Mouse (Mus musculus) kidney, adult 18-20 months (tissue): Measurements from ENCODE around the gene Arfip1.

ENCODE experiments used
- DNase-seq: peaks from one replicate; pipeline ENCODE4 v3.0.0; 2021

Arfip1 gene

DNA sequence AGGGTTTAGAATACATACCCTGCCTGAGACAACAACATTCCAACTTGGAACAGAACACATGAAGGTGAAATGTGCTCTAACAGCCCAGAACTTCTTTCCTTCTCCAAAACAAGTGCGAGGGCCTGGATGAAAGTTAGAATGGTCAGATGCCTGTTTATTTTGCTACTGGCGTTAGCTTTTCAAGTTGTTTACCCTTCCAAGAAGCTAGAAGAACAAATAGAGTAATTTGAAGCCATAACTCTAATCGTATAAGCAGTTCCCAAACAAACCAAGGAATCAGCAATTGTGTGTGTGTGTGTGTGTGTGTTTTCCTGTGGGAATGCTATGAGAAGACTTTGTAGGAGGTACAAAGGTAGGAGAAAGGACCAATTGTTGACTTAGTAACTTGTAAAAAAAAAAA, 97.5 kb downstream of the Arfip1 start:
- DNase-seq: no peak

DNA sequence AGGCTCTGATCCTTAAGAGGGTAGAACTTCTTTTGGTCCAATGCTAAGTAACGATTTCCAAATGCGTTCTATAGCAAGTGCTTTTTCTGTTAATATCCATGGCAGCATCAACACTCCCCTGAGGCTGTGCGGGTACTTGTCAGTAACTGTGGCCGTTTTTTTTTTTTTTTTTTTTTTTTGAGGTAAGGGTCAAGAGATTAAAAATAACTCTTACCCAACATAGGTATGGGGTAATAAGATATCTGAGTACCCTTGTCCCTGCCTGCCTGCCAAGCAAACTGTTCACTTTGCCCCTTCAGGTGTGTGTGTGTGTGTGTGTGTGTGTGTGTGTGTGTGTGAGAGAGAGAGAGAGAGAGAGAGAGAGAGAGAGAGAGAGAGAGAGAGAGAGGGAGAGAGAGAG, 98.1 kb downstream of the Arfip1 start:
- no peak for DNase-seq

DNA sequence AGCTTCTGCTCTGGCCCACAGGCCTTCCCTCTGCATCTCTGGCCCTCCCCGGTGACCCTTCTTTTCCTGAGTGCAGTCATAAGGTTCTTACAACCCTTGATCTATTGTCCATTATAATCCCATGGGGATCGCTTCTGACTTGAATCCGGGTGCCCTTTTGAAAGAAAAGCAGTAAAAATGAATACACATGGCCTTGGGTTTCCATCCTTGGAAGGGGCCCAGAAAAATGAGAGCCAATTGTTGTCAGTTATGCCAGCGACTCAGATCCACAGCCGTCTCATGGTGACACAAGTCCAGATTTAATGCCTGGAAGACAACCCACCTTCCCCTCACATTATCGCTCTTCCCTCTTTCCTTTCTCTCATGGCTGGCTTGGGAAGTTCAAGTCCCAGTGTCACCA, 100.3 kb downstream of the Arfip1 start:
- no peak for DNase-seq

DNA sequence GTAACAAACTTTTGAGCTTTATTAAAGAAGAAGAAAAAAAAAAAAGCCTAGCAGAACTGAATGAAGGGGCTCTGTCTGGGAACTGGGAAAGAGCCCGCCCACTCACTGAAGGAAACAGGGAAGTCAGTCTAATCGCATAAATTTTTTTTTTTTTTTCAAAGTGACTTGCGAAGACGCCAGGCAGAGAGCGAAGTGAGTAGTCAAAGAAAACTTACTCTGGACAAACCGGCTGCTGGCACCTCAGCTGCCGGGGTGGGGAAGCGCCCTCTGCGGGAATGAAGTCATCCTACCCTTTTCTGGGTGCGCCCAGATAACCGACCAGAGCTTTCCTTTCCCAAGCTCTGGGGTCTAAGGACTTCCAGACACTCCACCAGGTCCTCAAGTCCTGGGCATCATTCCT, 101.3 kb downstream of the Arfip1 start:
- peak; percentile 41 for DNase-seq

DNA sequence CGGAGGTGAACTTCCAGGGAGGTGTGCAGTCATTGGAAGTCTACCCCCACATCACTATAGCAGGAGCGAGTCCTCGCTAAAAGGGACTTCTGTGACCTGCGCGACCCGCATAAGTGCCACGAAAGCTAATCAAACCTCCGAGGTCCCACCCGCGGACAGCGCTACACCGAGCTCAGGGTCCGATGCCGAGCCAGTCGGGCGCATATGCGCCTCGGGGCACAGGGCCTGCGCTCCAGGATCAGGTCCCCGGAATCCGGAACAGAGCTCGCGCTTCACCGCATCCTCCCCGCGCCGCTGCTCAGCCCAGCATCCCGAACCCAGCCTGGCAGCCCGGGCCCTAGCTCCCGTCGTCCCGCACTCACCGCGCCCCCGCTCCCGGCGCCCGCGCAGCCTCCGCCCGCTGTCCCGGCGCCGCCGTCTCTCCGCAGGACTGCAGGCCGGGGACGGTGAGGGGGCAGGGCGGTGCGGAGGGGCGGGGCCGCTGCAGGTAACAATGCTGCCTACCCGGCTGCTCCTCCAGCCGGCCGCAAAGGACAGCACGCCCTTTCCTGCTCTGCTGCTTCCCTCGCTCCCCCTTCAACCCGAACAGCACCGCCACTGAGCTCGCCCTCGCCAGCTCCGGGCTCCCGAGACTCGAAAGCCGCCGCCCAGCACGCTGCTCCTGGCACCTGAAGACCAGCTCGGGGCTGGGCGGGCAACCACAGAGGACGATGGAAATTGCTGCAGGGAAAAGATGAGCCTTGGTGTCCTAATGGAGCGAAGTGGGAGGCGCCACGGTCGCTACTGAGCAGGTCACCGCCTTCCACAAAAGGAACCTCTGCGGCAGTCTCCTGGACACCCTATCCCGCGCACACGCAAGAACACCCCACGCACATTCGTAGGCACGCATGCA, 102.2 kb downstream of the Arfip1 start, which contains the start of gene Fhdc1:
Gene Fhdc1, minus strand, starts transcription at position 424 of the 892 bp plus-strand sequence.
- DNase-seq: peak; percentile 77

DNA sequence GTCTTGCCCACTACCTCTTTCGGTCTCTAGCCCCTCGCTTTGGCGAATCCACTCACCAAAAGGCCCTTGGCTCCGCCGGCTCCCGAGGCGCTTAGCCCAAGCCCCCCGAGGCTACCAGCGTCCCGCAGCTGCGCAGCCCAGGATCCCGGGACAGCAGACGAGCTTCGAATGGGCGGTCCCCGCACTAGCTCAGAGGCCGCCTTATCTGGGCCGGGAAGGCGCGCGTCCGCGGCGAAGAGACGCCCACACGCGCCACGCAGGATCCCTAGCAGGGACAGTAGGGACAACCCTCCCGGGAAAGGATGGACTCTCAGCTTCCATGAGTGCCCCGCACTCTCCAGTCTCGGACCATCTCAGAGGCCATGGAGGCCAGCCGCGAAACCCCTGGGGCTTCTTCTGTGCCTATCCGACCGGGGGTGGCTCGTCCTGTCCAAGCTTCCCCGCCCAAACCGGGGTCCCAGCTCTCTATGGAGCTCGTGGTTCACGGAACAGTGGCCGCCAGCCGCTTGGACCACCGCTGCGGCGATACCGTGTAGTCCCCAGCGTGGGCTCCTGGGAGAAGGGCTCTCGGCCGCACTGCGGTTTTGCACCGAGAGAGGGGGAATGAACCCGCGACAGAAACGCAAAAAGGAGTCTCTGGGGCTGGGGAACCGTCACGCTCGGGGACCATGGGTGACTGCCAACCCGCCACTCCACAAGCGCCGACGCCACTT, 103.0 kb downstream of the Arfip1 start:
- peak; percentile 63 for DNase-seq

DNA sequence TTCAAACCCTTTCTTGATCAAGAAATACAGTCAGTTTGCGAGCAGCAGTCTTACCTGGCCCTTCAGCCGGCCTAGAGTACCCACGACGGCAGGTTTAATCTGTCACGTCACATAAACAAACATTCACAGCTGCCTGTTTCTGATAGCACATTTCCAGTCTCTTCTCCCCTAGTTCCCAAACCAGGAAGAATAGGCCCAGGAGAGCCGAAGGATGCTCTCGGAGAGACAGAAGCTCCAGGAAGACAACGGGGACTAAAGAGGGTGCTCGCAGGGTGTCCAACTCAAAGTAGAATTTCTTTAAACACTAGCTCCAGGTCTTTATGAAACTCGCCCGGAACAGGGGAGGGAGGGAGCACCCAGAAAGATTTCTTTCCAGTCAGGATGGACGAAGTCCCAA, 103.5 kb downstream of the Arfip1 start:
- DNase-seq: no peak

DNA sequence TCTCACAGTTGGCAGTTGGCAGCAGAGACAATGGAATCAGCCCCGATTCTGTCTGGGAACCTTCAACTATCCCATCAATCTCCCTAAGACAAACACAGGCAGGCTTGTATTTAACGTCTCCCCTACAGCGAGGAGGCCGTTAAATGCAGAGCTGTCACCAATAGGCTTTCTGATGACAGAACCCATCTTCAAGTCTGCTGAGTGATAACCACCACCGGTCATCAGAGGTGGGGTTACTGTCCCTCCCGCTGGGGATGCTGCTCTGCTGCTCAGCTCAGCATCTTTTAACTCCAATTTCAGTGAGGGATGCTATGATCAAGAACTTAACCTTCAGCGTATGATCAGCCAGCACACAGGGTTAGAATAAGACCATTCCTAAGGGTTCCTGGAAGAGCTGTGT, 104.2 kb downstream of the Arfip1 start:
- no peak for DNase-seq

DNA sequence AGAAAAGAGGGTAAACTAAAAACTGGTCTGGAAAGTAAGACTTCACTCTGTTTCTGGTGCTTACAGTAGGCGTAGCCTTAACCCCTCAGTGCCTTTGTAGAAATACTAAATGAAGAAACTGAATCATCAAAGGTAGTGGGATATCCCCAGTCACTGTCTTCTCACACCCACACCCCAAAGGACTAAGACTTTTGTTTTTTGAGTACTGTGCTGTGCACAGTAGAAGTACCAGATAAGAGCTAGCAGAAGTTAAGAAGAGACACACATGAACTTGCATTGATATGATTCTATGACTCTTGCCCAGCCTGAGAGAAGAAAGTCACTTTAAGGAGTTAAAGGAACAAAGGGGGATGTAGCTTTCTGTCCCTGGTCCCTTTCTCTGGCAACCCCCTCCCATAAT, 104.9 kb downstream of the Arfip1 start:
- no peak for DNase-seq

DNA sequence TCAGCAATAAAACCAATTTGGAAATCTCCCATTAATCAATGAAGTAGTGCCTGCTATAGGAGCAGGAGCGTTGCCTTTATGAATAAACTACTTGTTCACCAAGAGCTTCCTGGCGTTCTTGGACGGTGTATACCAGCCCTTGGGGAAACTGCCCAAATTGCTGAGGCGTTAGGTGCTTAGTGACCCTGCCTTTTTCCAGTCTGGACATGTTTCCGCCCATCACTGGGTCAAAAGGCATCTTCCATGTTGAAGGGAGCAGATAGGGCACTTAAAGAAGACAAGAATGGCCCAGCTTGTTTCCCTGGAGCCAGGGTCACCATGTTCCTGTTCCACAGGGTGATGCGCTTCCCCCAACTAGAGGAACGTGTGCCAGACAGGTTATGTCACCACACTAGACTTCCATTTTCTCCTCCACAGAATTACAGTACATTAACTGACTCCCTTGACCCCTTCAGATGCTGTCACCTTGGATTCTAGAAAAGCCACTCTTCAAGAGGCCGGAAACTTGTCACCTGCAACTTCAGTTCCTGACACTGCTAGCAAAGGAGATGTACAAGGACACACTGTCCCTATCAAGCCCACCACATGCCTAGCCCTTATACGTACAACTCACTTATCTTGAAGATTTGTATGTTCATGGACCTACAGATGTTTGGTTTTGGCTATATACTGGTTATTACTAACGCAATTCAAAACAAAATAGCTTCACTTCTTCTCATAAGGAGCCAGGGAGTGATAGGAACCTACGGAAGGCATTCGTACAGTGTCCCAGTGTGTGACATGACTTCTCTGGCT, 107.2 kb downstream of the Arfip1 start:
- no peak for DNase-seq

DNA sequence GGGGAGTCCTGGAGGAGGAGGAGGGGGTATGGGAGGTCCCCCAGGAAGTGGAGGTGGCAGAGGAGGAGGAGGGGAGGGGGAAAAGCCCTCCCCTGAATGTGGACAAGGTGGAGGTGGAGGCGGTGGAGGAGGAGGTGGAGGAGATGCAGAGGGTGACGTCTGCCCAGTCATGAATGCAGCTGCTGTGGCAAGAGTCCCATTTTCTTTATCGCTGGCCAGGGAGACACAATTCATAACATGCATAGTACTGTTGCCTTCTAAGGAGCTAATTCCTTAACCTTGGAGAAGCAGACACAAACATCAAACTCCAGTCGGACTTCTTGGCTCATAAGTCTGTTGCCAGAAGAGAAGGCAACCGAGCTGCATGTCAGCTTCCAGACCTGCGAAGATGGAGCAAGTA, 108.0 kb downstream of the Arfip1 start:
- no peak for DNase-seq

DNA sequence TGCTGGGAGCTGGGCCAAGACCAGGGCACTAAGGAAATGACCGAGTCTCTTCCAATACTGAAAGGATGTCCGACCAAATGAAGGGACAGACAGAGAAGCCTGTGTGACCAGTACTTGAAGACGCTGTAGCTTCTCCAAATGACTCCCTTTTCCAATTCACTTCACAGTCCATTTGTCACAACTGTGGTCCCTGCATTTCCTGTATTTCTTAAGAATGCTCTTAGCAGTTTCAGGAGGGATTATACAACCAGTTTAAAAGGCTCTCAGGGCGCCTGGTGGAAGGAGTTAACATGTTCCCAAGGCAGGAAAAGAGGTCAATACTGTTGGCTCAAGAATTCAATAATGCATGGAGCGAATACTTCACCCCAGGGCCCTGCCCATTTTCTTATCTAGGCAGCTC, 109.5 kb downstream of the Arfip1 start:
- peak; percentile 30 for DNase-seq

DNA sequence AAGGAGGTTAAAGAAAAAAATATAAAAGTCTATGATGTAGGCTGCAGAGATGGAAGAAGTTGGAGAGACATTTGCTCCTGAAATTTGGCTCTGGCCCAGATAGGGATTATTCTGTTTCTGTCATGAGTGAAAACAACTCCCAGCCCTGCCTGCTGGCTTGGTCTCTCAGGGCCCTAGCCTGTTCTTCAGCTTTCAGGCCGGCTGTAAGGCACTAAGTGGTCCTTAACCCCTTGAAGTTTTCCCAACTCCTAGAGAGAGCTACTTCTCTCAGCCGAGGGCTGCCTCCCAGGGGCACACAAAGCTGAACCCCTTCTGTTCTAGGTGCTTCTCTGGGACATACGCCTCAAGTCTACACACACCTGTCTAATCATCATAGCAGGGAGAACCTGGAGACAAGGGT, 109.9 kb downstream of the Arfip1 start:
- DNase-seq: no peak

DNA sequence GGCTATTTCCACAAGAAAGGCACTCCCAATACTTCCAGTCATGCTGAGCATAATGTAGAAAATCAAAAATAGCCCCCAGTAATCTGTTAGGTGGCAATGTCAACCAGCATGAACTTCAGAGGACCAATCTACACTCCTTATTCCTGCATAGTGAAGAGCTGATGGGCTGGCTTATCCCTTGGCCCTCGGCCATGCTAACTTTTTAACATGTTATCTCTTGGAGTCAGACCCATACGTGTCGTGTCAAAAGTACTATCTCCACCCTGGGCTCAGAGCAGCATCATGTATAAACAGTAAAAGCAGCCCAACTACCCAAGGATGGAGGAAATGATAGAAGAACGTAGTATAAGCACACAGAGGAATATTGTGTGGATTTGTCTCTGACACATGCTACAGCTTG, 111.3 kb downstream of the Arfip1 start:
- no peak for DNase-seq

DNA sequence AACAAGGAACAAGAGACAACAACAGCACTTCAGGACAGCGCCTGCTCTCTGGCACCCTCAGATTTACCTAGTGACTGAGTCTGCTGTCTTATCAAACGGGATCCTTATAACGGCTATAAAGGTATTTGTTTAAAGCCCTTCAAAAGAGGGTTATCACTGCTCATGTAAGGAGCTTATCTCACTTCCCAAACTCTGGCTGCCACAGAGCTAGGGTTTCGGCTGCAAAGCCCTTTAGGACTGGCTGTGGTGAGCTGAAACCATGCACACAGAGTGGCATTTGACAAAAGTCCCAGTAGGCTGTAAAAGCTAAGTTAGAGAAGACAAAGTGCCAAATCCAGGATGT, 114.3 kb downstream of the Arfip1 start:
- DNase-seq: no peak

DNA sequence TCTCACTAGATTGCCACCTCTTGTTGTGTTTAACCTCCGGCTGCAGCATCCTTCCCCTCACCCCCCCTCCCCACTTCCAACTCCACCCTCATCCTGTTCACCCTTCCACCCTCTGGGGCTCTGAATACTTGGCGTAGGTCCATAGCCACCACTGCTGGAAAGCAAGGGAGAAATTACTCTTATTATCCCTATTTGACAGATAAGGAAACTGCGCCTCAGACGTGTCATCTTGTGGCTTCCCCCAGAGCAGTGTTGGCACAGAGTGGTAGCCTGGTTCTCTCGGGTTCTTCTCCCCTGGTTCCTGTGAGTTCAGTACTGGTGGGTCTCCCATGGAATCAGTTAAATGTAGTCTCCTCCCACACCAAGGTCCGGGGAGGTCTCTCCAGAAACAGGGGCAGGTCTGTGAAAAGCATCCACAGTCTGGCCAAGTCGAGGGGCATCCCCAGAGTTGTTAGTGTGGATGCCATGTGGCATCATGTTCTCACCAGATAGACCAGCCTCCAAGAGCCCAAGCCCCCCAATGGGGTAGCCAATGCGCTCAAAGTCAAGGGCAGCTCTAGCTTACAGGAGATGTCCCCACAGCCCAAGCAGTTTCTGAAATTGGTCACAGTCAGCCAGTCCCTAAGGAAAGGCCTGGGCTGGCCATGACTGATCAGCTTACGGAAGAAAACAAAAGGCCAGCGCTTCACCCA, 114.9 kb downstream of the Arfip1 start:
- DNase-seq: peak; percentile 40

DNA sequence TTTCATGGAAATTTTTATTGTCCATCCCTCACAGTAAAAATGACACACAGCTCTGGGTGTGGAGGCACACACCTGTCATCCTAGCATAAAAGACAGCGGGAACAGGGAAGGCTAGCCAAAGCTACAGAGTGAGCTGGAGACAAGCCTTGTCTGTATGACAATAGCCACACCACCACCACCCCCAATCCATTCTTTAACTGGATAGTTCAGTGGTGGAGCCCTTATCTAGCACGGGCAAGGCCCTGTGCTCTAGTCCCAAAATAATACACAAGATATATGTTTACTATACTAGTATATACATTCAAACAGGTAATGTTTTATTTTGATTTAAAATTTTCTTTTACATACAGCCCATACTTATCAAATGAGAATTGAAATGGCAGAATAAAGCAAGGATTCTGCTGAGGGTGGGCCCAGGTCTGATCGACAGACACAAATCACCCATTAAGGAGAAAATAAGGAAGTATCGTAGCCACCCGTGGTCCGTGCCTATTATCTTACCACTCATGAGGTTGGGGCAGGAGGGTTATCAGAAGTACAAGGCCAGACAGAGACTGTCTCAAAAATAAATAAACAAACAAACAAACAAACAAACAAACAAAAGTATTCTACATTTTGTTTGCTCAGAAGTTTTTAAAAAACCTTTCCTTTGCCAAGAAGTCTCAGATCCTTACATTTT, 116.5 kb downstream of the Arfip1 start:
- DNase-seq: no peak

DNA sequence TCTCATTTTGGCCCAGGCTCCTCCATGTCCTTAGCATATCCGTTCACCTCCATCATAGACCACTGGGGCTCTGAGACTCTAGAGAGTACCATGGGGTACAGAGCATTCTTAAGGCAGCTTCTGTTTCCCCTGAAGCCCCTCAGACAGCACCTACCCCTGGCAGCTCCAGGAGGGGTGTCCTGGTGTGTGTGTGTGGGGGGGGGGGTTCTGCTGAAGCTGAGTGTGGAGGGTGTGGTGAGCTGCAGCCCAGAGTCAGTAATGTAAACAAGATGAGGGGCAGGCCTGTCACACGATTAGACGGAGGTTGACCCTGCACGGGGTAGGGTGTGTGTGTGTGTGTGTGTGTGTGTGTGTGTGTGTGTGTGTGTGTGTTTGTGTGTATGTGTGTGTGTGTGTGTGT, 120.7 kb downstream of the Arfip1 start:
- no peak for DNase-seq

DNA sequence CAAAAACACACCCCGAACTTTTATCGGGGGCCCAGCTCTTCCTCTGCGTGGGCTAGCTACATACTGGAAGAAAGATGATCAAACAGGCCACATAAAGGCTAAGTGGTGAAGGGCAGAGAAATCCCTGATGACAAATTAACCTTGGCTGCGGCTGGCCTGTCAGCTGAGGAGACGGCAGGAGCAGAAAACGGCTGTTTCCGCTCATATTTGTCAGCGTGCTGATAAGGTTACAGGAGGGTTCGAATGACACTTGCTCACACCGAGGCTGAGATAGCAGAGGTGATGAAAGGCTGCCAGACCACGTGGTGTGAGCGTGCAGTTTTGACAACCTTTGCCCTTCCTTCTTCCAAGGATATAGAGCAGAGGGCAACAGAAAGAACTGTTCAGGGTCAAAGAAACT, 121.5 kb downstream of the Arfip1 start:
- DNase-seq: peak; percentile 64

DNA sequence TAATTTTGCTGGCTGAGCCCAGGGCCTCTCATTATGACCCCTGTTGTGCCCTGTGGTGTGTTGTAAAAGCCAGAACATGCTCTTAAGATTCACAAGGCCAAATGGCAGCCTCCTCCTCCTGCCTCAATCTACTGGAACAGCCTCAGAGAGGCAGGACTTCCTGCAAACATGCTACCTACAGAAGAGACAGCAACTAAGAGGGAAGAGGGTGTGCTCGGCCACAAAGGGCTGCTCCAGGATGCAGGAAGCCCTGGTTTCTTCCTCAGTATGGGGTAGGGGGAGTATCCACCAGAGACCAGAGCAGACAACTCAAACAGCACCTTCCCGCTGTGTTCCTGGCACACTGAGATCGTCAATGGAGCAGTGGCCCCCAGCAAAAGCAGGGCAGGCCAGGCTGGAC, 121.9 kb downstream of the Arfip1 start:
- DNase-seq: no peak

DNA sequence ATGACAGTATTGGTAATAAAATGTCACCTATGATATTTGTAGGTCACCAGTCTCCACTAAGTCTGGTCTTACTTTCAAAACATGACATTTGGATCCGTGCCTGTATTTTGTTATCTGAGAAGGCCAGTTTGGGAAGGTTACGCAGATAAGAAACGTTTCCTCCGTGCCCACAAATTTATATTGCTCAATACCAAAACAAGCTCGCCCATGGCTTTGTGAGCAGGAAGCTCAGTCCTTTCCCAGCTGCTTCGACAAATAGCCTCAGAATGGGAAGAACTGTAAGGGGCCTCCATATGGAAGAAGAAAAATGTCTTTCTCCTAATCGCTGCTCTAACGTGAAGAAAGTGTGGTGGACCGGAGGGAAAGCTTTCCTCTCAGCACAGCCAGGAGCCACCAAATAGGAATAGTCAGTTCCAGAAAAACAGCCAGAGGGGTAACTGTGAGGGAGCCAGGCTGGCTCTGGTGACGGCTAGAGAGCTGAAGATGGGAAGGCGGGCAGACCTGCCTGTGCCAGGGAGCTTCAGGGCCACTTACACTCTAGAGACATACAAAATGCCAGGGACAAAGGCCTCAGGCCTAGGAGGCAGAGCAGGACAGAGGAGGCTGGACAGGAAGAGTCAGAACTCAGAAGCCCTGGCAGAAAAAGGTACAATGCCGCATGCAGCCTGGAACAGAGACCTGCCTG, 126.5 kb downstream of the Arfip1 start:
- no peak for DNase-seq

DNA sequence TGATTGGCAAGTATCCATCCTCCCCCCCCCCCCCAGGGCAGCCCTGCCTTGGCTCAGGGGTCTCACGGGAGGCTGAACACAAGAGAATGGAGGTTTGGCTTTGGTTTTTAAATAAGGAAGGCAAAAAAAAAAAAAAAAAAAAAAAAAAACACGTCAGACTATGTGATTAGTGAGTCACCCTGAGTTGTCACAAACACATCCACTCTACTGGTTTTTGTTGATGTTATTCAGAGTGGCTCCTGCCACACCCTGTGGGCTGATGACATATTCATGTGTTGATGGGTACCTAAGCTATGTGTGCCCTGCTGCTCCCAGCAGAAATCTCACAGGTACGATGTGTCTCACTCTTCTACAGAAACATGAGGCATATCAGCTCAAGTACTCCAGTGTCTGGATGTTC, 131.8 kb downstream of the Arfip1 start:
- no peak for DNase-seq
